Mouse (Mus musculus) liver, adult 2 months (tissue): Measurements from ENCODE around the gene Gapdhs.
"Not testable (repeated sequence)": the region's sequence is repeated elsewhere in the genome, so short reads cannot be mapped to it uniquely, and the experiment has no call there.

Source experiments
- CTCF ChIP-seq: fragments of 200-500 bp; IDR thresholded peaks from 2 replicates; pipeline ENCODE4 v1.5.1; 2011; ENCODE audit warnings: low read depth, low read length, control low read depth
- POLR2A ChIP-seq: fragments of 200-500 bp; IDR thresholded peaks from 2 replicates; pipeline ENCODE4 v1.6.1; 2011; ENCODE audit warnings: low read length, control low read depth; ENCODE audit not compliant: insufficient read depth; ENCODE audit errors: extremely low read depth

DNA sequence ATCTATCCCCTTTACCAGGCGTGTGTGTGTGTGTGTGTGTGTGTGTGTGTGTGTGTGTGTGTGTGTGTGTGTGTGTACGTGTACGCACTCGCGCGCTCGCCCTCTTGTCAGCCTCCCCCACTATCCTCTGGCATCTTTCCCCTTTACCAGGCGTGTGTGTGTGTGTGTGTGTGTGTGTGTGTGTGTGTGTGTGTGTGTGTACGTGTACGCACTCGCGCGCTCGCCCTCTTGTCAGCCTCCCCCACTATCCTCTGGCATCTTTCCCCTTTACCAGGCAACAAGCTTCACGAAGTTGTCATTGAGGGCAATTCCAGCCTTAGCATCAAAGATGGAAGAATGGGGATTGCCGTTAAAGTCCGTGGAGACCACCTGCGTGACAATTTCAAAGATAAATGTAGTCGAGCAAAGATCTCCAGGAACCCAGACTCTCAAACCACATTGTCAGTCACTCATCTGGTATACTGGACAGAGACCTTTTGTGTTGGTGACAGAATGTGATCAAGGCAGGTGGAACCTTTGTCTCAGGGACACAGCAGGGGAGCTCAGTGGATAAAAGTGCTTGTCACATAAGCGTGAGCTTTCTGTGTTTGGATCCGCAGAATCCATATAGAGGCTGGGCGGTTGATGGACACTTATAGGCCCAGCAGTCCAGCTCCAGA lies 13.3 kb downstream of the Gapdhs start:
- TF ChIP-seq CTCF, POLR2A: not testable (repeated sequence)
